Mouse (Mus musculus) midbrain, postnatal 0 days (tissue): Measurements from ENCODE around the gene I0C0044D17Rik. TPM values are rescaled to one million over a fixed set of nuclear protein-coding genes. Genes with fewer than 3 reads are reported as not detected.

Experiments used
- ATAC-seq: fragments of 200-750 bp; cut with Nextera tagmentation; 2 replicates; pipeline ENCODE4 v1.8.0; 2017; ENCODE audit warnings: moderate number of reproducible peaks, mild to moderate bottlenecking, moderate TSS enrichment, moderate library complexity; ENCODE audit not compliant: low FRiP score
- DNase-seq: peaks from one replicate; pipeline ENCODE4 v3.0.0-alpha.2; 2015; ENCODE audit warnings: low spot score
- H3K27ac ChIP-seq: fragments of 300-500 bp; sonication (generic); 2 replicates; pipeline ENCODE4 v1.5.1; 2014; ENCODE audit warnings: low read depth, mild to moderate bottlenecking, low read length, mixed read lengths
- H3K27me3 ChIP-seq: fragments of 300-500 bp; sonication (generic); 2 replicates; pipeline ENCODE4 v1.6.1; 2014; ENCODE audit warnings: low read length, control low read depth, mixed read lengths; ENCODE audit not compliant: insufficient read depth
- H3K36me3 ChIP-seq: fragments of 300-500 bp; sonication (generic); 2 replicates; pipeline ENCODE4 v1.6.1; 2014; ENCODE audit warnings: low read length, control low read depth, mixed read lengths; ENCODE audit not compliant: insufficient read depth
- H3K4me1 ChIP-seq: fragments of 300-500 bp; sonication (generic); 2 replicates; pipeline ENCODE4 v1.6.1; 2014; ENCODE audit warnings: mild to moderate bottlenecking, control low read depth, antibody characterized with exemption, low read length, mixed read lengths; ENCODE audit not compliant: insufficient read depth
- H3K4me2 ChIP-seq: fragments of 300-500 bp; sonication (generic); 2 replicates; pipeline ENCODE4 v1.6.1; 2014; ENCODE audit warnings: low read depth, mild to moderate bottlenecking, low read length, mixed read lengths; ENCODE audit not compliant: poor library complexity, severe bottlenecking
- H3K4me3 ChIP-seq: fragments of 300-500 bp; sonication (generic); 2 replicates; pipeline ENCODE4 v1.5.1; 2014; ENCODE audit warnings: low read depth, mild to moderate bottlenecking, low read length, moderate library complexity
- H3K9ac ChIP-seq: fragments of 300-500 bp; sonication (generic); replicated peaks from 2 replicates; pipeline ENCODE4 v1.6.1; 2014; ENCODE audit warnings: mild to moderate bottlenecking, low read length, moderate library complexity, mixed read lengths; ENCODE audit not compliant: poor library complexity, severe bottlenecking
- H3K9me3 ChIP-seq: fragments of 300-500 bp; sonication (generic); 2 replicates; pipeline ENCODE4 v1.6.1; 2016; ENCODE audit warnings: low read length, control low read depth
- CTCF ChIP-seq: IDR thresholded peaks from 2 replicates; pipeline ENCODE4 v1.5.1; 2016; ENCODE audit warnings: antibody characterized with exemption, mild to moderate bottlenecking
- WGBS: fragments of 180-500 bp; shearing (Covaris S2); extraction: QIAGEN DNeasy Blood & Tissue Kit; methylation state at CpG from one replicate; pipeline ENCODE4 v1.1.7; 2014; 5-methylcytosine and 5-hydroxymethylcytosine counted together
- polyA plus RNA-seq: library from polyadenylated mRNA; unstranded; fragments of >200 nt; fragmentation: Nextera tagmentation; extraction: Ambion mirVana; gene quantifications from 2 replicates; pipeline ENCODE4 v1.2.1, GENCODE M21; 2015
- total RNA-seq: library from RNA; depleted of rRNA; stranded (reverse); fragments of >200 nt; gene quantifications from 2 replicates; pipeline ENCODE4 v1.2.3, GENCODE M21; 2014

The I0C0044D17Rik gene
- total and polyA plus RNA-seq, 2 experiments from 2014 or later: not detected

DNA sequence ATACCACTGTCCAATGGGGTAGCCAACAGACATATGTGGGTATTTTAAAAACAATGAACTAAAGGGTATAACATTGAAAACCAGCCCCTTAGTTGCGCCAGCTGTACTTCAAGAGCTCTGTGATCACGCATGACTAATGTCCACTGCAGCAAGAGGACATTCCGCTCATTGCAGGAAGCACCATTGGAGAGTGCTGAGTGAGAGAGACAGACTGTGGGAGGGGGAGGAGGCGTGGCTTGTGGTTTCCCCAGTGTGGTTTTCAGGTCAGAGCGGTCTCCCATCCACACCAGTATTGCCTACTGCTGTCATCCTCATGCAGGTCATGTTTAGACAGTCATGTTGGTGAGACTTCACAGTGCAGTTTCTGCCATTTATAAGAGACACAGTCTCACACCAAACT lies 12.9 kb upstream of the I0C0044D17Rik start:
- DNase-seq (no peak), ATAC-seq (no peak)
- H3K27ac ChIP-seq: no peak overlapping the region
- WGBS: 62% methylated on average over 5 of the region's 5 CpGs
- TF ChIP-seq CTCF: no peak
- H3K9ac ChIP-seq: no peak overlapping the region
- H3K4me3 ChIP-seq: no peak overlapping the region
- H3K4me2 ChIP-seq: no peak overlapping the region
- H3K4me1 ChIP-seq: no peaks in the 10 kb centered on the region
- H3K27me3 ChIP-seq: no peaks in the 10 kb centered on the region
- H3K36me3 ChIP-seq: no peaks in the 10 kb centered on the region
- no peaks in the 10 kb centered on the region for H3K9me3 ChIP-seq

DNA sequence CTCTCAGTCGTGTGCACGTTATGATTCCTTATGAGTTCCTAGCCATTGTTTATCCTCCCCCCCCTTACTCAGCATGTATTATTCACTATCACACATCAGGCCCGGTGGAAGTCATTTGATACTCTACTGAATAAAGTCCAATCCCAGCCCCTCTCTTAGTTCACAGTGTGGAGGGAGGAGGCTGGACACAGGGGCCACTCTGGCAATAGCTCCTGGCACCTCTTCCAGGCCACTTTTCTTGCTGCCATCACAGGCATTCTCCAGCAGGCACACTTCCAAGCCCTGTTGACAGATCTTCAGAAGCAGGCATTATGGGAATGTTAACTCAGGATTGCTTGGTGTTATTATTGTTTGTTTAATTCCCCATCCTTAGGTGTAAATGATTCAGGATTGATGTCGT lies 11.1 kb upstream of the I0C0044D17Rik start:
- DNase-seq (no peak), ATAC-seq (no peak)
- 53% methylated on average over 4 of the region's 4 CpGs for WGBS
- no peaks in the 10 kb centered on the region for H3K9me3 ChIP-seq
- TF ChIP-seq CTCF: no peak
- no peaks in the 10 kb centered on the region for H3K4me1 ChIP-seq
- no peaks in the 10 kb centered on the region for H3K36me3 ChIP-seq
- no peaks in the 10 kb centered on the region for H3K27me3 ChIP-seq
- H3K4me3 ChIP-seq: no peak overlapping the region
- no peak overlapping the region for H3K27ac ChIP-seq
- no peak overlapping the region for H3K4me2 ChIP-seq
- H3K9ac ChIP-seq: no peak overlapping the region

- H3K27ac ChIP-seq: no peak overlapping the region
- no peak for TF ChIP-seq CTCF
- 70% methylated on average over 1 of the region's 1 CpGs for WGBS
- no peaks in the 10 kb centered on the region for H3K4me1 ChIP-seq
- no peaks in the 10 kb centered on the region for H3K36me3 ChIP-seq
- H3K4me3 ChIP-seq: no peak overlapping the region
- no peaks in the 10 kb centered on the region for H3K9me3 ChIP-seq
- H3K9ac ChIP-seq: no peak overlapping the region
- H3K27me3 ChIP-seq: no peaks in the 10 kb centered on the region
- no peak overlapping the region for H3K4me2 ChIP-seq
- ATAC-seq (no peak), DNase-seq (no peak)
Measured at GRCm38 (mm10) chr4:98831726-98832125, 8.1 kb upstream of the I0C0044D17Rik start.

- no peak for ATAC-seq
- no peak for TF ChIP-seq CTCF
- no peak overlapping the region for H3K9ac ChIP-seq
- H3K27ac ChIP-seq: no peak overlapping the region
- DNase-seq: no peak
- no peaks in the 10 kb centered on the region for H3K27me3 ChIP-seq
- H3K4me1 ChIP-seq: no peaks in the 10 kb centered on the region
- no peak overlapping the region for H3K4me2 ChIP-seq
- no peak overlapping the region for H3K4me3 ChIP-seq
- H3K36me3 ChIP-seq: no peaks in the 10 kb centered on the region
- 45% methylated on average over 3 of the region's 3 CpGs for WGBS
- no peaks in the 10 kb centered on the region for H3K9me3 ChIP-seq
Measured at GRCm38 (mm10) chr4:98826701-98827100, 3.1 kb upstream of the I0C0044D17Rik start.

DNA sequence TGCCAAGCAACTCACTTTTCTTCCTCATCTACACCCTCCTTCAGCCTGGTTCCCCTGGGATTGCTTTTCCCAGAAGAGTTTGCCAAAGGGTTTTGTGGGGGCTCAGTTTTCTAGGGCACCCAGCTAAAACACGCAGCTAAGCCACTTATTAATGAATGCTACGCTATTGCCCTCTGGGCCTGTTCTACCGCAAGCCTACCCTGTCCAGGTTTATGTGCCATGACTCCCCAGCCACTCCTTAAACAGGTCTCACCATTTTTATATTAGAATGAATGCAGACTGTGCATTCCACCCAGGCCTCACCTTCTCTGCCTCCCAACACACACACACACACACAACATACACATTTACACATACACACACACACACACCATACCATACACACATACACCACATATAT lies 593 bp downstream of the I0C0044D17Rik start:
- DNase-seq (no peak), ATAC-seq (0 out of 2 replicates have a peak, but pooled peaks have one; percentile 13)
- no peaks in the 10 kb centered on the region for H3K9me3 ChIP-seq
- H3K36me3 ChIP-seq: no peaks in the 10 kb centered on the region
- no peak overlapping the region for H3K4me2 ChIP-seq
- no peaks in the 10 kb centered on the region for H3K4me1 ChIP-seq
- WGBS: 63% methylated on average over 3 of the region's 3 CpGs
- H3K27me3 ChIP-seq: no peaks in the 10 kb centered on the region
- no peak for TF ChIP-seq CTCF
- no peak overlapping the region for H3K4me3 ChIP-seq
- no peak overlapping the region for H3K27ac ChIP-seq
- no peak overlapping the region for H3K9ac ChIP-seq

GRCm38 (mm10) chr4:98822478-98822877 lies 1.2 kb downstream of the I0C0044D17Rik start:
- WGBS: 81% methylated on average over 3 of the region's 3 CpGs
- Histone ChIP-seq H3K9ac (no peak overlapping the region), H3K4me1 (no peaks in the 10 kb centered on the region), H3K36me3 (no peaks in the 10 kb centered on the region), H3K4me3 (no peak overlapping the region), H3K4me2 (no peak overlapping the region), H3K9me3 (no peaks in the 10 kb centered on the region), H3K27ac (no peak overlapping the region), H3K27me3 (peaks cover 2% of the 10 kb centered on the region; the same call in 1 of the 2 replicates)
- DNase-seq (no peak), ATAC-seq (no peak)
- no peak for TF ChIP-seq CTCF
